Comparison of ENCODE assay signal across 14 mouse cellular contexts in genomic region chr7:123307236-123307635, GRCm38 (mm10).
"Had no signal": no experiment of that assay in that cellular context is flagged by ENCODE, and none has a peak within 500 bp of the region (broad histone marks: within the 10 kb centered on the region; RNA-seq: fewer than 3 reads in every experiment).

No protein-coding gene starts in this region.

- DNase-seq: cerebellum, adult 9-10 months; cerebellum, adult 9-11 months; cerebellum, postnatal 25 days; cerebellum, postnatal 36 days; embryo, embryonic 11 days; forebrain, postnatal 0 days; gastrocnemius, adult 2 months; gastrocnemius, postnatal 10 days; gastrocnemius, postnatal 14 days; gastrocnemius, postnatal 25 days; gastrocnemius, postnatal 36 days; heart, adult 11 months; heart, adult 18-20 months; heart, adult 2 months had no signal
